Mouse (Mus musculus): ENCODE measurements around the gene Vwa7.
"Not testable (repeated sequence)": the region's sequence is repeated elsewhere in the genome, so short reads cannot be mapped to it uniquely, and the experiment has no call there.

Gene Vwa7

DNA sequence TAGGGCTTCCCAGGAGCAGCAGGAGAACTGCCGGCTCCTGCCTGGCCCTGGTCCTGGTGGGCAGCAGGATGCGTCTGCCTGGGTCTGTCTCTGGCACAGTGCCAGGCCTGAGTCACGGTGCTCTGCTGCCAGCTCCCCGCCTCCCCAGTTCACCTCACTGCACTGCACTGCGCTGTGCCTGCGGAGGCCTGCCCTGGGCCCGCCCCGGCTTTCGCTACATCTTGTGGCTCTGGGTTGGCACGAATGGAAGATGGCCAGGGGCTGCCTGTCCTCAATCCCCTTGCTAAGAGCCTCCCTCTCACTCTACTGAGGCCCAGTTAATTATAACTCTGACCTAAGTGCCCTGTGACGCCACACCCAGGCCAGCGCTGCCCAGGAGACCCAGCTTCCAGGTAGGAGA lies at the start of gene Vwa7:
TSS of gene Vwa7 (plus strand) at position 204 of the 400 bp plus-strand sequence.
- in situ Hi-C loops (cut with MboI) = no loop called here

- in situ Hi-C loops (cut with MboI) = not testable (repeated sequence)
Measured at GRCm38 (mm10) chr17:34969822-34970221, 46.6 kb upstream of the Vwa7 start, which contains the start of gene Gm20481. Gm20481 (plus strand) TSS chr17:34969912.

GRCm38 (mm10) chr17:34970850-34971249 lies 45.5 kb upstream of the Vwa7 start:
- in situ Hi-C loops (cut with MboI) = not testable (repeated sequence)

GRCm38 (mm10) chr17:34971694-34972068 lies 44.7 kb upstream of the Vwa7 start:
- in situ Hi-C loops (cut with MboI) = not testable (repeated sequence)

DNA sequence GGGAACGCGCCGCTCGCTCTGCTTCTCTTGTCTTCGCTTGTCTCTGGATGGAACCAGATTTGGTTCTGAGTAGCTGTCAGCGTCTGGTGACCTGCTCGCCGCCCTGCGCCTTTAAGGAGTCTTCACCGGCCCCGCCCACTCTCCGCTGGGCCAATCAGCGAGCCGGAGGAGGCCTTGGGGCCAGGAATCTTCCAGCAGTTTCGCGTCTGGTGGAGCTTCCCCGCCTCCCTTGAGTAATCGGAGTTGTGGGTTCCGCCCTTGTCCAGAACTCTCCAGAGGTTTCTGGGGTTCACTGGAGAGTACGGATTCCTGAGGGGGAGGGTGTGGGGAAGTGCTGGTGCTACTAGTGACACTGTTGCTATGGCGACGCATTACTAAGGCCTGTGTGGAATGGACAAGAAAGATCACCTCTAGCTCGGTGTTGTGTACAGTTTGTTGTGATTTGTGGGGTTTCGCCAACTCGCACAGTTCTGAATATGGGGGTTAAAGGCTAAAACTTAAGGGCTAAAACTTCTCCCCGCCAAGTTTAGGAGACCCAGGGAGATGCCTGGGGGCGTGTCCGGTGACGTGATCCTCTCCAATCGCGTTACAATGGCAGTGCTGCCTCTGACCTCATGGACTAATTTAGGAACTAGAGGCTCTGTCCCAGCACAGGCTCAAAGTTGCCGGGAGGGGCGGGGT lies 44.2 kb upstream of the Vwa7 start, which contains the start of the genes Hspa1a and Hspa1l:
TSS of gene Hspa1a (minus strand) at position 88 of the 681 bp plus-strand sequence.
TSS of gene Hspa1l (plus strand) at position 635 of the 681 bp plus-strand sequence.
- in situ Hi-C loops (cut with MboI) = not testable (repeated sequence)

DNA sequence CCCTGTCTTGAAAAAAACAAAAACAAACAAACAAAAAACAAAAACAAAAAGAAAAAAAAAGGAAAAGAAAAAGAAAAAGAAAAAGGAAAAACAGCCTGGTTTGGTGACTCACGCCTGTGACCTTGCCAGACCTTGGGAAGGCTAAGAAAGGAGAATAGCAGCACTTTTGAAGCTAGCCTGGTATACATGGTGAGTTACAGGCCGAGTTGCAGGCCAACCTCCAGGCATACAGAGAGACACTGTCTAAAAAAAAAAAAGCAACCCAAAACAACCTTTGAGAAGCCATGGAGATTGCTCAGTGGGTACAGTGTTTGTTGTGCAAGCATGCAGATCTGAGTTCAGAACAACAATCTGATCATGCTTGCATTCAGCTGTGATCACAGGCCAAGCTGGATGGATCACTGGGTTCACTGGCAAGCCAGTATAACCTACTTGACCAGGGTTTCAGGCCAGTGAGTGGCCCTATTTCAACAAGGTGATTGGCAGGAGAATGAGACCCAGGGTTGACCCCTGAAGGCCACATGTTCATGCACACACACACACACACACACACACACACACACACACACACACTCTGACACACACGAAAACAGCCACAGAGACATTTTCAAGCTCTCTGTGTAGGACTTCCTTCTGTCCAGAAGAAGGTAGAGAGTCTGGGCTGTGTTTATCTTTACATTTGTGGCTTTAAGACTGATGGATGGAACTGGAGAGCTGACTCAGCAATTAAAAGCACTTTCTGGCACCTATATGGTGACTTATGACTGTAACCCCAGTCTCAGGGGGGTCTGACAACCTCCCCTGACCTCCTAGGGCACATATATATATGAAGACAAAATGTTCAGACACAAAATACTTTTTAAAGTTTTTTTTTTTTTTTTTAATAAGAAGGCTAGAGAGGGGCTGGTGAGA lies 40.5 kb upstream of the Vwa7 start:
- in situ Hi-C loops (cut with MboI) = no loop called here

DNA sequence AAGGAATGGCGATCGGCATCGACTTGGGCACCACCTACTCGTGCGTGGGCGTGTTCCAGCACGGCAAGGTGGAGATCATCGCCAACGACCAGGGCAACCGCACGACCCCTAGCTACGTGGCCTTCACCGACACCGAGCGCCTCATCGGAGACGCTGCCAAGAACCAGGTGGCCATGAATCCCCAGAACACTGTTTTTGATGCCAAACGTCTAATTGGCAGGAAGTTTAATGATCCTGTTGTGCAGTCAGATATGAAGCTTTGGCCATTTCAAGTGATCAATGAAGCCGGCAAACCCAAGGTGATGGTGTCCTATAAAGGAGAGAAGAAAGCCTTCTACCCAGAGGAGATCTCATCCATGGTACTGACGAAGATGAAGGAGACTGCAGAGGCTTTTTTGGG lies 39.4 kb upstream of the Vwa7 start:
- in situ Hi-C loops (cut with MboI) = no loop called here

GRCm38 (mm10) chr17:34978239-34978638 lies 38.1 kb upstream of the Vwa7 start:
- in situ Hi-C loops (cut with MboI) = no loop called here

- in situ Hi-C loops (cut with MboI) = no loop called here
Measured at GRCm38 (mm10) chr17:34979631-34980030, 36.7 kb upstream of the Vwa7 start.

GRCm38 (mm10) chr17:34980655-34981054 lies 35.7 kb upstream of the Vwa7 start:
- in situ Hi-C loops (cut with MboI) = no loop called here

- in situ Hi-C loops (cut with MboI) = no loop called here
Measured at GRCm38 (mm10) chr17:34981690-34982180, 34.6 kb upstream of the Vwa7 start, which contains the start of gene Lsm2. Lsm2 (plus strand) TSS chr17:34981862.

DNA sequence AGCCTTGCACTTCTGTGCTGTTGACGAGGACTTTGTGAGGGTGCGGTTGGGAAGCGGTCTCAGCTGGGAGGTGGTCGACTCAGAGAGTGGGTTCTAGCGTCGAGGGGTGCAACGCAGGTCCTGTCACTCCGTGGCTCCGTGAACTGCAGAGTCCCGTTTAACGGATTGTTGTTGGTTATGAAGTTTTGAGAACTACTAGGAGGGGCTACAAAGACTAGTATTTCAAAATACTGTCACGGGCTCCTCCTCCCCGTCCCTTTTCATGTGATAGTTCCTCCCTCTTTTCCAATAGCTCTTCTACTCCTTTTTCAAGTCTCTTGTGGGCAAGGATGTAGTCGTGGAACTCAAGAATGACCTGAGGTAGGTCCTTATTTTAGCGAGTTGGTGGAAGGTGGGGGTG lies 34.1 kb upstream of the Vwa7 start:
- in situ Hi-C loops (cut with MboI) = no loop called here

- in situ Hi-C loops (cut with MboI) = no loop called here
Measured at GRCm38 (mm10) chr17:34984218-34984617, 32.2 kb upstream of the Vwa7 start.

DNA sequence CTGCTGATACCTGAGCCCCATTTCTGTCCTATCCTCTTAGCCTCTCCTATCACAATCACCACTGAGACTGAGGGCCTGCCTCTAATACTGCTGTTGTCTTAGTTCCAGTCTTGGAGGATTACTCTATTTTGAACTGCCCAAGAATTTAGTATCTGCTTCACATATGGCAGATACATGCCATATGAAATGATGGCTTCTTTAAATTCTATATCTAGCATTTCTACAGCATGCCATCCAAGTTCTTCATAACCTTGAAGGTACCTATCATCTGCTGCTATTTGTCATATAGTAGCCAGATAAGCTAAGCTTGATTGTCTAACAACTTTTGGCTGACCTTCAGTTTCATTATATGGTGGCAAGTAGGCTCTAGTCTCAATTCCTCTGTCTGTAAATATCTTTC lies 21.6 kb upstream of the Vwa7 start:
- in situ Hi-C loops (cut with MboI) = no loop called here

- in situ Hi-C loops (cut with MboI) = not testable (repeated sequence)
Measured at GRCm38 (mm10) chr17:34995192-34995591, 21.2 kb upstream of the Vwa7 start.

- in situ Hi-C loops (cut with MboI) = not testable (repeated sequence)
Measured at GRCm38 (mm10) chr17:34995927-34996326, 20.5 kb upstream of the Vwa7 start.

DNA sequence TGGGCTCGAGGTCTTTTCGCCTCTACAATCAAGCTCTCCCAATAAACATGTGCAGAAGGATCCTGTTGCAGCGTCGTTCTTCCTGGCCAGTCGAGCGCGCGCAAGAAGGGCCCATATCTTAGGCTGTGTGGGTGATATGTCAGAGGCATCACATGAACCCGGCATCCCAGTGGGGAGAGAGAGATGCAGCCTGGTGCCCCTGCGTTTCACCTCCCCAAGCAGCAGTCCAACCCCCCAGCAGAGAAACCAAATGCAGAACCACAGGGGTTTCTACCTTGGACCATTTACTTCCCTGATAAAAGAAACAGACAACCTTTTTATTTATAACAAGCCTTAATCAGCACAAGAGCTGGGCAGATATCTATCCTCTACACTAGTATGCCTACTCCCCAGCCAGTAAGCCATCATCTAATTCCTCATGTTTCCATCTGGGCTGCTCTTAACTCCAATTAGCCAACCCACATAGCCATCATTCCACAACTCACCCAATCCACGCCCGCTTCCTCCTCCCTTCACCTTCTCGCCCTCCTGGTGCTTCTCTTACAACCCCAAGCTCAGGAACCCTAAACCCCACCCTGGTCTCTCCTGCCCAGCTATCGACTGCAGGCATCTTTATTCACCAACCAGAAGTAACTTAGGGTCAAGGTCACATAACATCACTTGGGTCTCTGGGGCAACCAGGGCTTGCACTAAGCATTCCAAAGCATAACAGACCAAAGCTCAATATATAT lies 19.8 kb upstream of the Vwa7 start:
- in situ Hi-C loops (cut with MboI) = no loop called here

- in situ Hi-C loops (cut with MboI) = no loop called here
Measured at GRCm38 (mm10) chr17:34997142-34997483, 19.3 kb upstream of the Vwa7 start.

GRCm38 (mm10) chr17:34998526-34999430 lies 17.6 kb upstream of the Vwa7 start:
- in situ Hi-C loops (cut with MboI) = no loop called here

GRCm38 (mm10) chr17:34999871-35000716 lies 16.3 kb upstream of the Vwa7 start:
- in situ Hi-C loops (cut with MboI) = loop anchor here (10.0 kb wide), 1 partner anchor 55 kb away; the partner anchor contains the start of gene Ddah2

Measured in mature B cell (primary cell).